Mouse (Mus musculus): Measurements from ENCODE around the gene Abca5.
A peak's percentile ranks its signal among the peaks of the same experiment; 100 is the strongest.
"Not testable (repeated sequence)": the region's sequence is repeated elsewhere in the genome, so short reads cannot be mapped to it uniquely, and the experiment has no call there.

The Abca5 gene

GRCm38 (mm10) chr11:110337289-110338245, at the start of gene Abca5:
TSS of gene Abca5 (minus strand) at chr11:110337716.
- DNase-seq (ENCODE audit: low spot score): peak; percentile 78

GRCm38 (mm10) chr11:110385487-110385886, 48.0 kb upstream of the Abca5 start:
- DNase-seq (ENCODE audit: low spot score): no peak

GRCm38 (mm10) chr11:110380310-110380668, 42.8 kb upstream of the Abca5 start:
- no peak for DNase-seq (ENCODE audit: low spot score)

- DNase-seq (ENCODE audit: low spot score): peak; percentile 78
These were observed 42.3 kb upstream of the Abca5 start for GRCm38 (mm10) chr11:110379661-110380309.

DNA sequence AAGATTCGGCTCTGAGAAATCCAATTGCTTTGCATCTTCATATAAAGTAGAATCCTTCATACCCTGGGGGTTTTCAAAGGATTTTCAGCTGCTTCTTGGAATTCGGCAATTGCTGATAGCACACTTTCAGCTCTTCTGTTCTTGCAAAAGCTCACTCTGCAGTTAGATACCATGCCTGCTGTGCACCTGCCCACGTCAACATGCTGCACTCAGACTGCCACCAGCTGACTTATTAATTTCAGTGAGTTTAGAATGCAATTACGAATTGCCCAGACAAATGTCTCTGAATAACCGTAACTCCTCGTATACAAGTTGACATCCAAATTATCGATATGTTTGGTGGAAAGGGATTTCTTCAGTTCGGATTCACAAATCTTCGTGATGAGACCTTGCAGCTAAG, 36.5 kb upstream of the Abca5 start:
- DNase-seq (ENCODE audit: low spot score): no peak

- no peak for DNase-seq (ENCODE audit: low spot score)
These were observed 34.9 kb upstream of the Abca5 start for GRCm38 (mm10) chr11:110372266-110372954.

DNA sequence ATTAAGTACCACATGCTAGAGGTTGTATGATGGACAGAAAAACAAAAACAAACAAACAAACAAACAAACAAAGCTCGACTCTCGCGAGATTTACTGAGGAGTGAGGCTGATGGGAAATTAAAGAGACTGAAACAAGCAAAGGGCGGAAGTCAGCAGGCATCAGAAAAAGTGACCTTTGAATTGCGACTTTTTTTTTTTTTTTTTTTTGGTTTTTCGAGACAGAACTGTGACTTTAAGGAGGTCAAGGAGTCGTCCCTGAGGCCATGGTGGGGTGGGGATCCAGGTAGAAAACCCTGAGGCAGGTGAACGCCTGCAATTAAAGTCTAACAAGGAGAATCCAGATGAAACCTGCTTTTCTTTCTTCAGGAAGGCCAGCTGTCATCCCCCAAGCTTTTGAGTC, 34.3 kb upstream of the Abca5 start:
- DNase-seq (ENCODE audit: low spot score): no peak

DNA sequence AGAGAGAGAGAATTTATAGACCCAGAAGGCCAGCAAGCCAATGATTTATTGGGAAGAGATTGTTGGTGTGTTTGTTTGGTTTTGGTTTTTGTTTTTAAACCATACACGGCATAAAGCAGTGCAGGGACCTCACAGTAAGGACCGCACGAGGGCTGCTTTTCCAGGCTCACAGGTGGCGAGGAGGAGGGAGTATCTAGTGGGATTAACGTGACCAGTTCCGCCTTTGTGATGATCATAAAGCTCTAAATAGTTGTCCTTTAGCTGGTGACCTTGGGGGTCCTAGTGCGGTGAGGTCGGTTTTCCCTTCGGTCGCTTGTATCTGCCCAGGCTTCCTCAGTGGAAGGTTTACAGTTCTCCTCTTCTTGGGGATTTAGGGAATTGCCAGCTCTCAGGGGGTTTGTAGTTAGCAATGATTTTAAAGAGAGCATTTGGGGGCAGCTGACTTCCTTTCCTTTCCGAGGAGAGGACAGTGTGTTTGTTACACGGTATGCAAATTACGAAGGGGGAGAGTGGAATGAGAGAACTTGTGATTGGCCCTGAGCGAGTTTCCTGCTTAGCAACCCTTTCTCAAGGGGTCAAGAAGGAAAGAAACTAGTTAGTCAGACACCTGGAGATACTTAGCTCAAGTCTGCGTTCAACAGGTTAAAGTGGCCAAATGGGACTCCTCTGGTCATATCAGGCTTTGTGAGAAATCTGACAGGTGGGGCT, 31.9 kb upstream of the Abca5 start:
- DNase-seq (ENCODE audit: low spot score): peak; percentile 30

GRCm38 (mm10) chr11:110367638-110368037, 30.1 kb upstream of the Abca5 start:
- peak; percentile 20 for DNase-seq (ENCODE audit: low spot score)

DNA sequence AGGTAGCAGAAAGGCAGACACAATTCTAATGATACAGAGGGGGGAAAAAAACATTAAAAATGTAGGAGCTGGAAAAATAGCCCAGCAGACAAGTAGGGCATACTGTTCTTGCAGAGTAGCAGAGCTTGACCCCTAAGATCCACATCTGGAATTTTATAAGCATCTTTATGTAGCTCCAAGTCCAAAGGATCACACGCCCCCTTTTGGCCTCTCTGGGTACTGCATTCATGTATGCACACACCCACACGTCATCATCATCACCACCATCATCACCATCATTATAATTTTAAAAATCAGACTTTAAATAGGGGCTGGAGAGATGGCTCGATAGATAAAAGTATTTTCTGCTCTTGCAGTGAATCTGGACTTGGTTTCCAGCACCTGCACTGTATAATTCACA, 29.4 kb upstream of the Abca5 start:
- no peak for DNase-seq (ENCODE audit: low spot score)

DNA sequence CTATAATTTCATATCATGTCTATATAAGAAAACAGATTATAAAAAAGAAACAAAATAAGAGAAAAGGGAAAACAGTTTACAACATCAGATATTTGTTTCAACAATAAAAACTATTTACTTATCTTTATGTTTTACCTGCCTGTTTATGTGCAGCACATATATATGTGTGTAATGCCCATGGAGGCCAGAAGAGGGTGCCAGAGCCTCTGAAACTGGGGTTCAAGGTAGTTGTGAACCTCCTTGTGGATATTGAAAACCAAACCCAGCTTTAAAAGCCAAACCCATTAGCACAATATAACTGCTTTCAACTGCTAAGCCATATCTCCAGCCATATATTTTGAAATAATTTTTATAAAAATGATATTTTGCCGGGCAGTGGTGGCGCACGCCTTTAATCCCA, 27.5 kb upstream of the Abca5 start:
- peak; percentile 47 for DNase-seq (ENCODE audit: low spot score)

DNA sequence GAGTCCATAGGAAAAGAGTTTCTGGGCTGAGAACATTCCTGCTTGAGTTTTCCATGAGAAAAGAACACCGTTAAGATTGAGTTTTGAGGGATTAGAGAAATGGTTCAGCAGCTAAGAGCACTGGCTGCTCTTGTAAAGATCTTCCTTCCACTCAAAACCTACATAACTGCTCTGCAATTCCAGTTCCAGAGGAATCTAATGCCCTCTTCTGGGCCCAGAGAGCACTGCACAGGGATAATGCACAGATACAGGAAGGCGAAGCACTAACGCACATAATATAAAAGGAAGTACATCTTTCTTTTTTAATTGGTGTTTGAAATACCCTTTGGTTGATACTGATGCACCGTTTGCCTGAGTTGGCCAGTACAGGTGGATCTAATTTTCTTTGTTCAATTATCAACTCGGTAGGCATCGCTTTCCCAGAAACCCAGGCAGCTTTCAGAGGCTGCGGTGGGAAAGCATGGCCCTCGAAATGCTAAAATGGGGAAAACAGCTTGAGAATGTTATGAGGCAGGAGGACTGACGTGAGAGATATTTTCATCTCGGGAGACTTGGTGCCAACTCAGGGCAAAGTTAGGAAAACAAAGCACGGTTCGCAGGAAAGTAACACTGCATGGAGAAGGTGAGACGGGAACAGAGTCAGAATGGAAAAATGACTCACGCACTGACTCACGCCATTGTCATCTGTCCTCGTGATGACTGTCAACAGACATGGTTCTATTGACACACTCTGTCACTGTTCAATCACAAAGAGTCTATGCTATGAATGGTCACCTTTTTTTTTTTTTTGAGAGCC, 20.4 kb upstream of the Abca5 start:
- peak; percentile 49 for DNase-seq (ENCODE audit: low spot score)

- not testable (repeated sequence) for DNase-seq (ENCODE audit: low spot score)
These were observed 17.6 kb upstream of the Abca5 start for GRCm38 (mm10) chr11:110355131-110355530.

DNA sequence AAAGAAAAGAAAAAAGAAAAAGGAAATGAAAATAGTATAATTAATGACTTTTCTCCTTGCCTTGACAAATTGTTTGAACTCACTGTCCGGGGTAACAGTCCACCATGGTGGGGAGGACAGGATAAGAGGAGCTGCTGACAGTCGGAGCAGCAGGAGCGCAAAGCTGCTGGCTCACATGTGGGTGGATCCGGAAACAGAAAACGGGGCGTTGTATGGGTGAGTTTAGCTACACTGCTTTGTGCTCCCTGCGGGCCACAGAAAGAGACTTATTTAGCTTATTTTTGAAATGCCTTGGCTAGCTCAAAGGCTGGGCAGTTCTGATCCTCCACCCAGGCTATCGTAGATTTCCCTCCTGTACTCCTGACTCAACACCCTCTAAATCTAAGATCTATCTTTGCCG, 16.7 kb upstream of the Abca5 start:
- no peak for DNase-seq (ENCODE audit: low spot score)

DNA sequence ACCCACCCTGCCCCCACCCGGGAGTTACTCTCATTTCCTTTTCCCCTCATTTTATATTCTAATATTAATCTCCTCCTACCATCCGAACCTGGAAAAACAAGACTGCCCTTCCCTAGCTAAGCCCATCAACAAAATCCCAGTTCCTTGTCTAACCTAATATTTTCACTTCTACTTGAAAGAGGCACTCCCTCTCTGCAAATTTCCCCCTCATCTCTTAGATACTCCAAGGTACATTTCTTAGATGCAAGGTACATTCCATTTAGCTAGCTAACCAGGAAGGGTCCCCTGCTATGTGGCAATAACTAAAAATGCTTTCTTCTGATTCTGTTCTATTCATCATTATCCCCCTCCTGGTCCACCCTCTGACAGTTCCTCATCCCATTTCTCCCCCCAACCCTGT, 10.7 kb upstream of the Abca5 start:
- peak; percentile 35 for DNase-seq (ENCODE audit: low spot score)

DNA sequence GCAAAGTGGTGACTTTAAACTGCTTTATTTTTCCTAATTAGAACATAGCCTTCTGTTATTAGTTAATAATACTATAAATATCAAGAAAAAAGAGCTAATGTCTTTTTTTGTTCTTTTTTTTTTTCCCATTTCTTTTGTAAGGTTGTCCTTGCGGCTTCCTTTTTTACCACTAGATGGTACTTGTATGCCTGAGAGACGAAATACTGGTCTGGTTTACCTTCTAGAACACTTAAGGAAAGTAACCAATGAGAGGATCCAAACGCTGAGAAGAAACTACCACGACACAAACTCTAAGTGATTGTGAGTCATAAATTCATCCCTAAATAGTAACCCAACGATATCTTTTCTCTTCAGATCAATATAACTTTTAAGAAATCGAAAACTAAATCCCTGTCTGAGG, 10.3 kb upstream of the Abca5 start:
- DNase-seq (ENCODE audit: low spot score): peak; percentile 6

DNA sequence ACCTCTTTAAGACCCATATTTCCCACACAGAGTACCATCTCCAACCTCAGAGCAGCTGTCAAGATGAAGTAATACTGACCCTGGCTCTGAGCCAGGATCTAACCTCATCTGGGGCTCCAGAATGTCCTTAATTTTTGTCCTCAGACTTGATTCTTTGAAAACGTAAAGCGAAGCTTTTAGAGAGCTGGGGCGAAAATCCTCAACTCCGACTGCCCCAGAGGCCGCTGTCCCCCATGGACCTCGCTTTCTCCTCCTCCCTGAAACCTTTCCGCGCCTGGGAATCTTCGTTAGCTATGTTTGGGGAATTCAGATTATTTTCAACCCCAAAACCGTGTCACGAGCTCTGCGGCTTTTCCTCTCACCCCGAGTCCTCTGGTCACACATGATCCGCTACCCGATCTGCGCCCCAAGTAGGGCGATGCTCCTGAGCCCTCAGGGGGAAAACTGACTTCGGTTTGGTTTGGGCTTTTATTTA, 665 bp downstream of the Abca5 start:
- peak; percentile 16 for DNase-seq (ENCODE audit: low spot score)

- DNase-seq (ENCODE audit: low spot score): no peak
These were observed 7.4 kb downstream of the Abca5 start for GRCm38 (mm10) chr11:110330093-110330492.

DNA sequence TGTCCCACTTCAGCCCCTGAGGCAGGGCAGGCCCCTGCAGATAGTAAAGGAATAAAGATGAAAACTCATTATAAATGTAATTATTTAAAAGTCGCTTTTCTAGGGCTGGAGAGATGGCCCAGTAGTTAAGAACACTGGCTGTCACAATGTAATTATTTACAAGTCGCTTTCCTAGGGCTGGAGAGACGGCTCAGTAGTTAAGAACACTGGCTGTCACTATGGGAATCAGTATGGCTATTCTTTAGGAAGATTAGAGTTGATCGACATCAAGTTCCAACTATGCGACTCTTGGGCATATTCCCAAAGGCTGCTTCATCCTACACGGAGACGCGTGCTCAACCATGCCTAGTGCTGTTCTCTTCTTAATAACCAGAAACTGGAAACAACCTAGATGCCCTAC, 15.2 kb downstream of the Abca5 start:
- DNase-seq (ENCODE audit: low spot score): no peak

DNA sequence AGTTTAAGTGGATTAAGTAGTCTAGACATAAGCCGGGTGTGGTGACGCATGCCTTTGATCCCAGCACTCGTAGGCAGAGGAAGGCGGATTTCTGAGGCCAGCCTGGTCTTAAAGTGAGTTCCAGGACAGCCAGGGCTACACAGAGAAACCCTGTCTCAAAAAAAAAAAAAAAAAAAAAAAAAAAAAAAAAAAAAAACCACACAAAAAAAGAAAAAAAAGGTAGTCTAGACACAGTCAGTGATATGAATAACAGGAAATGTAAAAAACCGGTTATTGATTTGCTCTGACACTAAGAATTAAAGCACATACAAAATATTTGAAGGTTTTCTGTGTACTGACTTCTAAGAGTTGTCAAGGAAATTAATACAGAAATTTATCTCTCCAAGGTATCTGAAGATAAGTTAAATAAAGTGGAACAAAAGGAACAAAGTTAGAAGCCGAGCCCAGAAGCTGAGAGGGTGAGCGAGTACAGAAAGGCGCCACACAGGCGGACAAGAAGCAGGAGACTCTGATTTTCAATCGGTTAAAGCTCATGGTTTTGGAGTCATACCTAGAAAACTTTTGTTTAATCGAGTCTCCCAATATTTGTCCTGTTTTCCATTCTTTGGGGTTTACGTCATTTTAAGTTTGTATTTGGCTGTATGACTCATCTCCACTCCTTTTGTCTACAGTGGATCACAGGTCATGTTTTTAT, 30.9 kb downstream of the Abca5 start:
- DNase-seq (ENCODE audit: low spot score): no peak

GRCm38 (mm10) chr11:110303411-110303810, 34.1 kb downstream of the Abca5 start:
- DNase-seq (ENCODE audit: low spot score): no peak
